Mouse (Mus musculus) testis, adult 2 months (tissue): ENCODE data around the gene Eif3b.

Source experiments
- CTCF ChIP-seq: fragments of 200-500 bp; IDR thresholded peaks from 2 replicates; pipeline ENCODE4 v1.5.1; 2012; ENCODE audit warnings: low read depth, mild to moderate bottlenecking, inconsistent platforms, low read length, moderate library complexity; ENCODE audit not compliant: control insufficient read depth, insufficient read depth, insufficient replicate concordance
- POLR2A ChIP-seq: fragments of 200-500 bp; IDR thresholded peaks from 2 replicates; pipeline ENCODE4 v1.6.1; 2012; ENCODE audit warnings: low read depth, mild to moderate bottlenecking, inconsistent platforms, low read length, moderate library complexity; ENCODE audit not compliant: control insufficient read depth

GRCm38 (mm10) chr5:140425016-140425783 is 6.1 kb downstream of the Eif3b start:
- TF ChIP-seq CTCF (no peak), POLR2A (no peak)
